Mouse (Mus musculus) forebrain, embryonic 16.5 days (tissue): ENCODE results near the gene Samd14. TPM values are rescaled to one million over a fixed set of nuclear protein-coding genes. Genes with fewer than 3 reads are reported as not detected.
A peak's percentile ranks its signal among the peaks of the same experiment; 100 is the strongest.

Experiments used
- ATAC-seq: fragments of 200-750 bp; cut with Nextera tagmentation; 2 replicates; pipeline ENCODE4 v1.8.0; 2017; ENCODE audit warnings: mild to moderate bottlenecking, moderate library complexity
- H3K27ac ChIP-seq: fragments of 300-500 bp; sonication (generic); 2 replicates; pipeline ENCODE4 v1.5.1; 2014; ENCODE audit warnings: low read length, control low read depth
- H3K27me3 ChIP-seq: fragments of 300-500 bp; sonication (generic); replicated peaks from 2 replicates; pipeline ENCODE4 v1.6.1; 2014; ENCODE audit warnings: low read length; ENCODE audit not compliant: control insufficient read depth, insufficient read depth
- H3K36me3 ChIP-seq: fragments of 300-500 bp; sonication (generic); 2 replicates; pipeline ENCODE4 v1.6.1; 2014; ENCODE audit not compliant: control insufficient read depth, insufficient read depth
- H3K4me1 ChIP-seq: fragments of 300-500 bp; sonication (generic); replicated peaks from 2 replicates; pipeline ENCODE4 v1.6.1; 2014; ENCODE audit warnings: low read length; ENCODE audit not compliant: control insufficient read depth, insufficient read depth
- H3K4me2 ChIP-seq: fragments of 300-500 bp; sonication (generic); 2 replicates; pipeline ENCODE4 v1.6.1; 2014; ENCODE audit warnings: mild to moderate bottlenecking, low read length, control low read depth
- H3K4me3 ChIP-seq: fragments of 300-500 bp; sonication (generic); replicated peaks from 2 replicates; pipeline ENCODE4 v1.5.1; 2014; ENCODE audit warnings: mild to moderate bottlenecking, low read length, control low read depth
- H3K9ac ChIP-seq: fragments of 300-500 bp; sonication (generic); replicated peaks from 2 replicates; pipeline ENCODE4 v1.6.1; 2014; ENCODE audit warnings: low read depth, low read length, control low read depth
- H3K9me3 ChIP-seq: fragments of 300-500 bp; sonication (generic); 2 replicates; pipeline ENCODE4 v1.6.1; 2016; ENCODE audit warnings: low read length; ENCODE audit not compliant: control insufficient read depth
- WGBS: fragments of 180-500 bp; shearing (Covaris S2); extraction: QIAGEN DNeasy Blood & Tissue Kit; methylation state at CpG from one replicate; pipeline ENCODE4 v1.1.7; 2014; 5-methylcytosine and 5-hydroxymethylcytosine counted together
- polyA plus RNA-seq: library from polyadenylated mRNA; unstranded; fragments of >200 nt; fragmentation: Nextera tagmentation; extraction: Ambion mirVana; gene quantifications from 2 replicates; pipeline ENCODE4 v1.2.1, GENCODE M21; 2015

Gene Samd14
- polyA plus RNA-seq, 1 experiment from 2014 or later = 134 TPM

GRCm38 (mm10) chr11:94974951-94975350, 34.7 kb upstream of the Samd14 start:
- no peak for ATAC-seq
- Histone ChIP-seq H3K36me3 (no peaks in the 10 kb centered on the region), H3K27ac (no peak overlapping the region), H3K9ac (no peak overlapping the region), H3K4me2 (no peak overlapping the region), H3K27me3 (no peaks in the 10 kb centered on the region), H3K4me3 (no peak overlapping the region), H3K4me1 (peaks cover 25% of the 10 kb centered on the region), H3K9me3 (no peaks in the 10 kb centered on the region)
- WGBS = 54% methylated on average over 2 of the region's 2 CpGs

DNA sequence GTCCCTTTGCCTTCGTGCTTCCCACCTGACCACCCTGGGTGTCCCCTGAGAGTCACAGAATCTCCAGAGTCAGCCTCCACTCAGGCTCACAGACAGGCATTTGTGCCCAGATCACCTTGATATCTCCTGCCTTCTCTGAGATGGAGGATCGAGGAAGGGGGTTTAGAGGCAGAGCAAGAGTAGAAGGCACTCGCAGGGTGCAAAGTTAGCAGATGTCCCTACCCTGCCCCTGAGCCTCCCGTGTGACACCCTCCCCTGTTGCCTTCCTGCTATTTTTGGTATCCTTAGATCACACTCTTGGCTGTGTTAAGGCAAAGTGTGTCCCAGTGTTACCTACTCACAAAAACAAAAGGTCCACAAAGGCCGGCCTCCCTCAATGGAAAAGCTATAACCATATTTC, 33.5 kb upstream of the Samd14 start, which contains the start of gene Sgca:
Sgca (minus strand) TSS at position 129 of the 400 bp plus-strand sequence.
- Histone ChIP-seq H3K9ac (no peak within 1 kb of the TSS), H3K27me3 (no peaks in the 10 kb centered on the region), H3K36me3 (no peaks in the 10 kb centered on the region), H3K4me2 (no peak within 1 kb of the TSS), H3K27ac (no peak within 1 kb of the TSS), H3K9me3 (no peaks in the 10 kb centered on the region), H3K4me3 (no peak within 1 kb of the TSS), H3K4me1 (peaks cover 25% of the 10 kb centered on the region)
- no peak for ATAC-seq
- 77% methylated on average over 5 of the region's 5 CpGs for WGBS

DNA sequence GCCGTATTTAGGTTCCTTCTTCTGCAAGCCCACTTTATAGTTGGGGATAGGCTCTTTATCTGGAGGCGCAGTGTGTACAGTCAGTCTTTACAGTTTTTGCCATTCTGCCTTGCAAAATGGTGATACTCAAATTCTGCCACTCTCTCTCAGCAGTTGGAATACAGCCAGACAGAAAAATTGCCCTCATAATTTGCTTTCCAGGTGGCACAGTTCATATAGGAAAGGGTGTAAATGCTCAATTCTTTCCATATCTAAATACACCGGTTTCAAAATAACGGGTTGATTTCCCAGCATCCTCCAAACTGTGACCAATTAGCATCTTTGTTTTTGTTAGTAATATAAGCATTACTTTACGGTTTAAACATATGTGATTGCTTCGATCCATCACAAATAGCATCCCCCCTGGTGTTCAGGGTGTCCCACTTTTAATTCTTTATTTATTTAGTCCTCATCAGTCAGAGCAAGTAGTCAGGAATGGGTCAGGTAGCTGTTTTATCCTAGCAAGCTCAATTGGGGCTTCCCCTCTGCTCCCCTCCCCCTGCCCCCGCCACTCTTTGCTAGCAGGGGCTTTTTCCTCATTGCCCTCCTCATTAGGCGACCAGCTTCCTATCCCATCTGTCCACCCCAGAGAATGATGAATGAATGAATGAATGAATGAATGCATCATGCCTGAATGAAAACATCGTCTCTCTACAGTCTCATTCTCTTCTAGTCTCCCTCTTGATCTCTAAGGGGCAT, 31.3 kb upstream of the Samd14 start:
- H3K9me3 ChIP-seq = no peaks in the 10 kb centered on the region
- H3K4me3 ChIP-seq = peak overlapping the region; percentile 18
- 24% methylated on average over 9 of the region's 9 CpGs for WGBS
- peak overlapping the region; percentile 46 for H3K4me2 ChIP-seq
- peak overlapping the region; percentile 50 for H3K9ac ChIP-seq
- H3K27me3 ChIP-seq = no peaks in the 10 kb centered on the region
- peak overlapping the region; percentile 94 for H3K27ac ChIP-seq
- no peaks in the 10 kb centered on the region for H3K36me3 ChIP-seq
- ATAC-seq = peak; percentile 68
- H3K4me1 ChIP-seq = peaks cover 16% of the 10 kb centered on the region

DNA sequence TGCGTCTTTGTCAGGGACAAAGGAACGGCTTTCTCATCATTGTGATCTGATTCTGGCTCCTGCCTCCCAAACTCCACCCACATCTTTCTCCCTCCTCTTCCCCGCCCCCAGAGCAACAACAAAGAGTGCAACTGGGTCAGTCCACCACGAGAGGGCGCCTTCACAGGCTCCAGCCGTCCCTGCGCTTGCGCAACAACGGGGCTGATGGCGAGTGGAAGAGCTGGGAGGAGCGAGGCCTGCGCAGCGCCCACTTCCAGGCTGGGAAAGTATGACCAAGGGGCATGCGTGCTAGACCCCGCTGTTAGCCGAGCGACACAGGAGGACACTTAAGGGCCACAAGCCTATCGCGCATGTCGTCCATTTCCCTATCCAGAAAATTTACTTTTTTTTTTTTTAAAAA, 30.7 kb upstream of the Samd14 start:
- Histone ChIP-seq H3K36me3 (no peaks in the 10 kb centered on the region), H3K4me1 (peaks cover 16% of the 10 kb centered on the region), H3K4me3 (peak overlapping the region; percentile 34), H3K27me3 (no peaks in the 10 kb centered on the region), H3K4me2 (peak overlapping the region; percentile 50), H3K9ac (peak overlapping the region; percentile 50), H3K27ac (peak overlapping the region; percentile 94), H3K9me3 (no peaks in the 10 kb centered on the region)
- WGBS = under 1% methylated on average over 20 of the region's 20 CpGs
- ATAC-seq = peak; percentile 96

DNA sequence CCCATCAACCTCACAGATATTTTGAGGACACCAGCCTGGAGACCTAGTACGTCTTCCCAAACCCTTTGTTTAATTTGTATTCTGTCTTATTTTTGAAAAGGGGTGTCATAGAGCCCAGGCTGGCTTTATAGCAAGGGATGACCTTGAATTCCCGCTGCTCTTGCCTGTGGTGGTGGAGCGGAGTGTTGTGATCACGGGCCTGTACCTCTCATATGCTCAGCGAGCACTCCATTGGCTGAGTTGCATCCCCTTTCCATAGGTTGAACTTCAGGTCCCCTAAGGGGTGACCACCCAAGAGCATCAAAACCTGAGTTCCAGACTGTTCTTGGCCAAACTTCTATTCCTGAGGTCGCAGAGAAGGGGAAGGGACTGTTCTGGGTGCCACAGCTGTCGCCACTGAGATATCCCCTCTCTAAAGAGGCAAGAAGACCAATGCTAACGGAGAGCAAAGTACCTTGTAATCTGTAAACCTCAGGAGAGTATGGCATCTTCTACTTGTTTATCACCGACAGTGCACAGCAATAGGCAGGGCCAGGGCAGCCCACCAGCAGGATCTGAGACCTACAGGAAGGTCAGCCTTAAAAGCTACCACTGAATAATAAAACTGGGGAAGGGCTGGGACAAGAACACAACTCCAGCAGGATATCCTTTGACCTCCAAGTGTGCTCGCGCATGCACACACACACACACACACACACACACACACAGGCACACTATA, 30.1 kb upstream of the Samd14 start:
- Histone ChIP-seq H3K4me1 (peaks cover 16% of the 10 kb centered on the region), H3K4me3 (peak overlapping the region; percentile 34), H3K9me3 (no peaks in the 10 kb centered on the region), H3K36me3 (no peaks in the 10 kb centered on the region), H3K4me2 (peak overlapping the region; percentile 50), H3K27ac (peak overlapping the region; percentile 45; the same call in 1 of the 2 replicates), H3K27me3 (no peaks in the 10 kb centered on the region), H3K9ac (peak overlapping the region; percentile 42; the same call in 1 of the 2 replicates)
- peak; percentile 3; the same call in 1 of the 2 replicates for ATAC-seq
- WGBS = 73% methylated on average over 11 of the region's 11 CpGs

- no peaks in the 10 kb centered on the region for H3K27me3 ChIP-seq
- no peak overlapping the region for H3K9ac ChIP-seq
- H3K27ac ChIP-seq = no peak overlapping the region
- H3K4me3 ChIP-seq = no peak overlapping the region
- peaks cover 16% of the 10 kb centered on the region for H3K4me1 ChIP-seq
- H3K4me2 ChIP-seq = no peak overlapping the region
- H3K9me3 ChIP-seq = no peaks in the 10 kb centered on the region
- 51% methylated on average over 1 of the region's 1 CpGs for WGBS
- no peaks in the 10 kb centered on the region for H3K36me3 ChIP-seq
- ATAC-seq = no peak
Measured at GRCm38 (mm10) chr11:94985140-94985539, 24.5 kb upstream of the Samd14 start.

GRCm38 (mm10) chr11:94985822-94986221, 23.9 kb upstream of the Samd14 start:
- no peak for ATAC-seq
- 82% methylated on average over 5 of the region's 5 CpGs for WGBS
- H3K4me2 ChIP-seq = no peak overlapping the region
- H3K4me1 ChIP-seq = peaks cover 22% of the 10 kb centered on the region
- no peaks in the 10 kb centered on the region for H3K36me3 ChIP-seq
- no peak overlapping the region for H3K27ac ChIP-seq
- no peak overlapping the region for H3K4me3 ChIP-seq
- no peaks in the 10 kb centered on the region for H3K9me3 ChIP-seq
- H3K27me3 ChIP-seq = no peaks in the 10 kb centered on the region
- H3K9ac ChIP-seq = no peak overlapping the region

GRCm38 (mm10) chr11:94986435-94986834, 23.2 kb upstream of the Samd14 start:
- WGBS = 74% methylated on average over 2 of the region's 2 CpGs

DNA sequence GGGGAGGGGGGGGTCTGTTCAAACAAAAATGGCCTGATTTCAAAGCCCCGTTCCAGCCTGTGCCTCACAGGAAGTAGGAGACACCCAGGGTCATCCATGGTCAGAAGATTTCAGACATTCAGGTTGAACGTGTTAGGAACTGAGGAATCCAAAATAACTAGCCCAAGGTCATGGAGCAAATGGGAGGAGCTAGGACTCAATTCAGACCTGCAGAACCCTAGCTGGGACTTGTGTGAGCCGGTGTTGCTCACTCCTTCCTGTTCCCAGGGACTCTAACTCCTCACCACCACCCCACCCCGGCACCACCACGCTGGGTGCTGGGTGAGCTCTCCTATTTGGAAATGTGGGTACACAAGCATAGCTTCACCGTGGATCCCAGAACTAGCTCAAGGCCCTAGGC, 22.3 kb upstream of the Samd14 start:
- H3K4me1 ChIP-seq = peaks cover 22% of the 10 kb centered on the region
- H3K4me3 ChIP-seq = no peak overlapping the region
- ATAC-seq = no peak
- no peak overlapping the region for H3K4me2 ChIP-seq
- H3K27ac ChIP-seq = no peak overlapping the region
- no peaks in the 10 kb centered on the region for H3K27me3 ChIP-seq
- H3K9ac ChIP-seq = no peak overlapping the region
- whole genome bisulfite sequencing = 50% methylated on average over 6 of the region's 6 CpGs
- no peaks in the 10 kb centered on the region for H3K9me3 ChIP-seq
- no peaks in the 10 kb centered on the region for H3K36me3 ChIP-seq

More at GRCm38 (mm10) chr11:94986435-94986834, 23.2 kb upstream of the Samd14 start:
- H3K4me2 ChIP-seq = no peak overlapping the region
- no peak for ATAC-seq
- no peaks in the 10 kb centered on the region for H3K9me3 ChIP-seq
- H3K36me3 ChIP-seq = no peaks in the 10 kb centered on the region
- H3K27ac ChIP-seq = no peak overlapping the region
- no peaks in the 10 kb centered on the region for H3K27me3 ChIP-seq
- no peak overlapping the region for H3K9ac ChIP-seq
- peaks cover 22% of the 10 kb centered on the region for H3K4me1 ChIP-seq
- H3K4me3 ChIP-seq = no peak overlapping the region
